Mouse (Mus musculus): ENCODE measurements around the gene Rec114. TPM values are rescaled to one million over a fixed set of nuclear protein-coding genes. Genes with fewer than 3 reads are reported as not detected.

The Rec114 gene
- polyA plus RNA-seq, 1 experiment from 2014 or later: 2.1 TPM

DNA sequence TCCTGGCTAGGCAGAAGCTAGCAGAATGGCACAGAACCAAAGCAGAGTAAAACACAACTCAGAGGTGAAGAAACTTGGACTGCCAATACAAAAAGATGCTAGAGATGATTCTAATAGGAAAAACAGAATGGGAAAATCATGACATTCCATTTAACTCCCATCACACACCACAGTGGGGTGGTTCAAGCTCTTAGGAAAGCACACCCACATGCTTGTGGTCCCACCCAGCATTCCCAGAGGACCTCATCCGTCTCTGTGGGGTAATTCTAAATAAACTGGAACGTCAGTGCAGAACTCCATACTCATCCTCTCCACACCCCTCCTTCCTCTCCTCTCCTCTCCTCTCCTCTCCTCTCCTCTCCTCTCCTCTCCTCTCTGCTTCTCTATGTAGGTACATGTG lies 62.4 kb downstream of the Rec114 start:
- no peaks in the 10 kb centered on the region for H3K9me3 ChIP-seq (ENCODE audit: control insufficient read depth, low read length)
- no peak overlapping the region for H3K9ac ChIP-seq (replicated peaks; ENCODE audit: low read depth, low read length)
- no peak overlapping the region for H3K4me2 ChIP-seq (ENCODE audit: low read depth, low read length)
- no peaks in the 10 kb centered on the region for H3K27me3 ChIP-seq (ENCODE audit: control insufficient read depth, insufficient read depth, low read length)
- whole genome bisulfite sequencing: 60% methylated on average over 2 of the region's 2 CpGs
- ATAC-seq (ENCODE audit: low read depth): no peak
- no peak overlapping the region for H3K27ac ChIP-seq (ENCODE audit: low read depth, low read length)
- H3K36me3 ChIP-seq (ENCODE audit: control insufficient read depth, insufficient read depth, low read length): no peaks in the 10 kb centered on the region
- no peaks in the 10 kb centered on the region for H3K4me1 ChIP-seq (ENCODE audit: control insufficient read depth, insufficient read depth, low read length)
- H3K4me3 ChIP-seq (ENCODE audit: low read depth, low read length): no peak overlapping the region

DNA sequence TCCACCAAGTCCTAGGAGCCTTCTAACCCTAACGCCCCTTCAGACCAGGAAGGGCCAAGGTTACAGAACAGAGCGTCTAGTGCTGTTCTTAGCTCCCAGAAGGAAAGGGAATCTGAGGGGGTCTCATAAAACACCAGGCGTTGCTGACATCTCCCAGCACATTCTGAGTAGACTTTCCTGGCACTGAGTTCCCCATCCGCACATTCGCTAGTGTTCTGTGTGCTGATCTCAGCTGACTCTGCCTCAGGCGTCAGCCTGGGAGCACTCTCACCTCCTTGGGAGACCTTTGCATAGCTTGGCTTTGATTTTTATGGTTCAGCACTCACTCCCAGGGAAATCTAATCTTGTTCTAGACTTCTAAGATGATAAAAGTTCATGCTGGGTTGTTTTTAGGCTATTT lies 68.4 kb downstream of the Rec114 start:
- H3K27me3 ChIP-seq (ENCODE audit: control insufficient read depth, insufficient read depth, low read length): no peaks in the 10 kb centered on the region
- ATAC-seq (ENCODE audit: low read depth): no peak
- no peak overlapping the region for H3K4me2 ChIP-seq (ENCODE audit: low read depth, low read length)
- WGBS: 60% methylated on average over 6 of the region's 6 CpGs
- no peak overlapping the region for H3K9ac ChIP-seq (replicated peaks; ENCODE audit: low read depth, low read length)
- H3K4me3 ChIP-seq (ENCODE audit: low read depth, low read length): no peak overlapping the region
- H3K36me3 ChIP-seq (ENCODE audit: control insufficient read depth, insufficient read depth, low read length): no peaks in the 10 kb centered on the region
- no peak overlapping the region for H3K27ac ChIP-seq (ENCODE audit: low read depth, low read length)
- H3K9me3 ChIP-seq (ENCODE audit: control insufficient read depth, low read length): no peaks in the 10 kb centered on the region
- H3K4me1 ChIP-seq (ENCODE audit: control insufficient read depth, insufficient read depth, low read length): 0 out of 2 replicates have a peak, but pooled peaks cover 2% of the 10 kb centered on the region

DNA sequence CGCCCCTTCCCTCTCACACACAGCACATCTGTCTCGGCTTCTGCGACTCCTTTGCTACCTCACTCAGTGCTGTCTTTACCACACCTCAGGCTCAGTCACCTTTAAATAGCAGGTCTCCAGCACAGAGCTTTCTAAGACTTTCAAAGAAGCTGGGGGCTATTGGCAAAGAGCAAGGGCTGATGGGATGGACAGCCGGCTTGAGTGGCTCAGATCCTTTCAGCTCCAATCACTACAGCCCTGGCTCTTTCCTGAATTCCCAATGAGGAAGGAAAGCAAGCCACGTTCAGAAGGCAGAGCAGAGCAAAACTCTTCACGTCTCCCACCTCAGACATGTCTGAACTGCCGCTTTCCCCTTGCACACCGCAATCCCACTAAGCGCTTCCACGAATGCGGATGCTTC lies 69.0 kb downstream of the Rec114 start:
- Histone ChIP-seq H3K4me3 (ENCODE audit: low read depth, low read length) (no peak overlapping the region), H3K9ac (replicated peaks; ENCODE audit: low read depth, low read length) (no peak overlapping the region), H3K9me3 (ENCODE audit: control insufficient read depth, low read length) (no peaks in the 10 kb centered on the region), H3K27me3 (ENCODE audit: control insufficient read depth, insufficient read depth, low read length) (no peaks in the 10 kb centered on the region), H3K36me3 (ENCODE audit: control insufficient read depth, insufficient read depth, low read length) (no peaks in the 10 kb centered on the region), H3K27ac (ENCODE audit: low read depth, low read length) (no peak overlapping the region), H3K4me2 (ENCODE audit: low read depth, low read length) (no peak overlapping the region), H3K4me1 (ENCODE audit: control insufficient read depth, insufficient read depth, low read length) (0 out of 2 replicates have a peak, but pooled peaks cover 2% of the 10 kb centered on the region)
- WGBS: 74% methylated on average over 11 of the region's 11 CpGs
- ATAC-seq (ENCODE audit: low read depth): no peak

DNA sequence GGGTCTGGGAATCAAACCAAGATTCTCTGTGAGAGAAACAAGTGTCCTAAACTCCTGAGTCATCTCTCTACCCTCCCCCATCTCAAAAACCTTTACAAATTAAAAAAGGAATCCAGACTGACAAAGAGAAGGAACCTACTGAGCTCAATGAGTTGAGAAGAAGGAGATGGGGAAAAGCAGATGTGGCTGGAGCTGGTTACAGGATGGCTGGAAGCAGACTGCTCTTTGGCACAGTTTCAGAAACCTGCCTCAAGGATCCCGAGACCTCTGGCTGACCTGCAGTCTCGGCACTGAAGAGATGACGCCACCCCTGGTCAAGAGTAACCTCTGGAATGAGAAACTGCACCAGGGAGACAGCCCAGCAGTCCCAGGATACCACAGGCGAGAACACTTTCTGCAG lies 71.3 kb downstream of the Rec114 start:
- Histone ChIP-seq H3K9ac (replicated peaks; ENCODE audit: low read depth, low read length) (no peak overlapping the region), H3K4me3 (ENCODE audit: low read depth, low read length) (no peak overlapping the region), H3K27ac (ENCODE audit: low read depth, low read length) (no peak overlapping the region), H3K36me3 (ENCODE audit: control insufficient read depth, insufficient read depth, low read length) (no peaks in the 10 kb centered on the region), H3K4me2 (ENCODE audit: low read depth, low read length) (no peak overlapping the region), H3K9me3 (ENCODE audit: control insufficient read depth, low read length) (no peaks in the 10 kb centered on the region), H3K4me1 (ENCODE audit: control insufficient read depth, insufficient read depth, low read length) (0 out of 2 replicates have a peak, but pooled peaks cover 2% of the 10 kb centered on the region), H3K27me3 (ENCODE audit: control insufficient read depth, insufficient read depth, low read length) (no peaks in the 10 kb centered on the region)
- no peak for ATAC-seq (ENCODE audit: low read depth)
- 42% methylated on average over 4 of the region's 4 CpGs for WGBS

DNA sequence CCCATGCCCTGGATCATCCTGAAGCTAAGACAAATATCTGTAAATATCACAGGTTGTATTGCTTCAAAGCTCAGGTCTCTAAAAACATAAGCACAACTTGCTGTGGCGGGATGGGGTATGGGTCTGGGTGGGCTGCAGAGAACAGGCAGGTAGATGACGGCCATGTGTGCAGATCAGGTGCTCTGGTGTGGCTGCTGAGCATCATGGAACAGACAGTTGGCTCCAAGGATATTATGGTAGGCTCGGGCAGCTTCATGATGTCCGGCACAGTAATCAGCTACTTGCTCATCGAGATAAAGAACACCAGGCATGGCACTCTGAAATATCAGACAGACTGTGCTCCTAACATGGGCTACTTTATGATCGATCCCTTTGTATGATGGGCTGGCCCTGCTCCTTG lies 73.9 kb downstream of the Rec114 start:
- 0 out of 2 replicates have a peak, but pooled peaks cover 7% of the 10 kb centered on the region for H3K36me3 ChIP-seq (ENCODE audit: control insufficient read depth, insufficient read depth, low read length)
- ATAC-seq (ENCODE audit: low read depth): no peak
- H3K9me3 ChIP-seq (ENCODE audit: control insufficient read depth, low read length): no peaks in the 10 kb centered on the region
- H3K27me3 ChIP-seq (ENCODE audit: control insufficient read depth, insufficient read depth, low read length): no peaks in the 10 kb centered on the region
- H3K27ac ChIP-seq (ENCODE audit: low read depth, low read length): no peak overlapping the region
- H3K4me1 ChIP-seq (ENCODE audit: control insufficient read depth, insufficient read depth, low read length): 0 out of 2 replicates have a peak, but pooled peaks cover 2% of the 10 kb centered on the region
- 95% methylated on average over 6 of the region's 6 CpGs for WGBS
- H3K4me2 ChIP-seq (ENCODE audit: low read depth, low read length): no peak overlapping the region
- no peak overlapping the region for H3K9ac ChIP-seq (replicated peaks; ENCODE audit: low read depth, low read length)
- H3K4me3 ChIP-seq (ENCODE audit: low read depth, low read length): no peak overlapping the region

DNA sequence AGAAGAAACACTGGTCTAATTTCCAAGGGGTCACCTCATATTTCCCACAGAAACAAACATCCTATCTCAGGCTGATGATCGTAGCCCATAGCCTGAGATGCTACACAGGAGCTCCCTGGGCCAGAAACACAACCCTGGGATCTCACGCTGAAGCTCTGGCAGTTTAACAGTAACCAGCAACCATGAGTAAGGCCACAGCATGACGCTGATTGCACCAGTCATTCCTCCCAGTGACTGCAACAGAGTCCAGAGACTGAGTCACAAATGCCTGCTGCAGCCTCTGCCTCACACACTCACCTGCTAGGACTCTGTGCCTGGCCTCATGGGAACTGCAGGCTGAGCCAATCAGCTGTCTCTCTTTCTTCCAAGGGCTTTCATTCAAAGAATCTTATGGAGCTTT lies 74.7 kb downstream of the Rec114 start:
- H3K27ac ChIP-seq (ENCODE audit: low read depth, low read length): no peak overlapping the region
- H3K4me2 ChIP-seq (ENCODE audit: low read depth, low read length): no peak overlapping the region
- no peak for ATAC-seq (ENCODE audit: low read depth)
- no peak overlapping the region for H3K4me3 ChIP-seq (ENCODE audit: low read depth, low read length)
- H3K27me3 ChIP-seq (ENCODE audit: control insufficient read depth, insufficient read depth, low read length): no peaks in the 10 kb centered on the region
- no peak overlapping the region for H3K9ac ChIP-seq (replicated peaks; ENCODE audit: low read depth, low read length)
- H3K36me3 ChIP-seq (ENCODE audit: control insufficient read depth, insufficient read depth, low read length): 0 out of 2 replicates have a peak, but pooled peaks cover 7% of the 10 kb centered on the region
- WGBS: 56% methylated on average over 3 of the region's 3 CpGs
- no peaks in the 10 kb centered on the region for H3K9me3 ChIP-seq (ENCODE audit: control insufficient read depth, low read length)
- 0 out of 2 replicates have a peak, but pooled peaks cover 2% of the 10 kb centered on the region for H3K4me1 ChIP-seq (ENCODE audit: control insufficient read depth, insufficient read depth, low read length)

DNA sequence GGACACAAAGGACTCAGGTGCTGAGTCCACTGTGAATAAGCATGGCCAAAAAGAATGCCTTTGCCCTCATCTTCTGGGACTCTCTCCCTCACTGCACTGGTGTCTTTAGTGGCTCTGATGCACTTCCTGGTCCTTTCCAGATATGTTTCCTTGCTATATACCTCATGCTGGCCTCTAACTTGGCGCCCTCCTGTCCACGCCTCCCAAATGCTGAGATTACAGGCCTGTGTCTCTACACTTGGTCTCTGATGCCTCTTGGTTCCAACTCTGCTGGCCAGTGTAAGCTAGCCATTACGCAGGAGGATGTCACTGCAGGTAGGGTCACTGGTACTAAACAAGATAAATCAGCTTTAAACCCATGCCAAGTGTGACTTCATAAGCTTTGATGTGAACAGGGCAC lies 75.6 kb downstream of the Rec114 start:
- Histone ChIP-seq H3K4me3 (ENCODE audit: low read depth, low read length) (no peak overlapping the region), H3K4me1 (ENCODE audit: control insufficient read depth, insufficient read depth, low read length) (0 out of 2 replicates have a peak, but pooled peaks cover 2% of the 10 kb centered on the region), H3K4me2 (ENCODE audit: low read depth, low read length) (no peak overlapping the region), H3K9ac (replicated peaks; ENCODE audit: low read depth, low read length) (no peak overlapping the region), H3K9me3 (ENCODE audit: control insufficient read depth, low read length) (no peaks in the 10 kb centered on the region), H3K27me3 (ENCODE audit: control insufficient read depth, insufficient read depth, low read length) (no peaks in the 10 kb centered on the region), H3K36me3 (ENCODE audit: control insufficient read depth, insufficient read depth, low read length) (0 out of 2 replicates have a peak, but pooled peaks cover 7% of the 10 kb centered on the region), H3K27ac (ENCODE audit: low read depth, low read length) (no peak overlapping the region)
- no peak for ATAC-seq (ENCODE audit: low read depth)
- 97% methylated on average over 3 of the region's 3 CpGs for WGBS

DNA sequence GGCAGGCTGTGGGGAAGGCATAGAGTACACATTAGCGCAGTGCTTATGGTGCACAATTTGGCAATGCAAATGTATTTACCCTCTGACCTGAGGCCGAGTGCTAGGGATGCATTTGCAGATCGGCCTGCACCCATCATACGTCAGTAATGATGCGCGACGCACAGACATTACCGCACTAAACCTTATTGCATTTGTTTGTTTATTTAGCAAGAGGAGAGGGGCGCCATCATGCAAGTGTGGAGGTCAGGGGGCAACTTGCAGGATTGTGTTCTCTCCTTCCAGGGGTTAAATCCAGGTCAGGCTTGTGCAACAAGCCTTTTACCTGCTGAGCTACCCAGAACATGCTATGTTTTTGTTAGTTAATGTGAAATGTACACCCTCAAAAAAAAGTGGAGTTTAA lies 76.5 kb downstream of the Rec114 start:
- 64% methylated on average over 9 of the region's 9 CpGs for WGBS
- no peaks in the 10 kb centered on the region for H3K9me3 ChIP-seq (ENCODE audit: control insufficient read depth, low read length)

DNA sequence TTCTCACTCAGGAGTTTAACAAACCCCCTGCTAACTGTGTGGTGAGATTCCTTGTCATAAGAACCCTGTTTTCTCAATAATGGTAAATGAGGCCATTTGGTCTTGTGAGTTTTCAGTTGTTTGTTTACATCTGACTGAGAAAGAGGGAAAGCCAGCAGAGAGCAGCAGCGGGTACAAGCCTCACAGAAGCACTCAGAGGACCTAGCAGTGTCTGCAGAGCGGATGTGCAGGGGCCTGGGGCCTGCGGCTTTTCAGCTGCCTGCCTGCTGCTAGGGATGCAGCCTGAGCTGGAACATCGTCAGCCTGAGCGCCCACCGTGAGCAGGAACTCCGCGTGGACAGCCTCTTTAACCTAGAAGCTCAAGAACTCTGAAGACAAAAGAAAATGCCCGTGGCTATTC lies 77.6 kb downstream of the Rec114 start:
- H3K36me3 ChIP-seq (ENCODE audit: control insufficient read depth, insufficient read depth, low read length): peaks cover 10% of the 10 kb centered on the region; the same call in 1 of the 2 replicates
- no peak overlapping the region for H3K4me2 ChIP-seq (ENCODE audit: low read depth, low read length)
- H3K4me3 ChIP-seq (ENCODE audit: low read depth, low read length): no peak overlapping the region
- no peak overlapping the region for H3K27ac ChIP-seq (ENCODE audit: low read depth, low read length)
- no peak for ATAC-seq (ENCODE audit: low read depth)
- H3K27me3 ChIP-seq (ENCODE audit: control insufficient read depth, insufficient read depth, low read length): no peaks in the 10 kb centered on the region
- WGBS: 60% methylated on average over 9 of the region's 9 CpGs
- H3K9ac ChIP-seq (replicated peaks; ENCODE audit: low read depth, low read length): no peak overlapping the region
- H3K4me1 ChIP-seq (ENCODE audit: control insufficient read depth, insufficient read depth, low read length): no peaks in the 10 kb centered on the region
- no peaks in the 10 kb centered on the region for H3K9me3 ChIP-seq (ENCODE audit: control insufficient read depth, low read length)

More for the DNA sequence above, 76.5 kb downstream of the Rec114 start:
- peaks cover 10% of the 10 kb centered on the region; the same call in 1 of the 2 replicates for H3K36me3 ChIP-seq (ENCODE audit: control insufficient read depth, insufficient read depth, low read length)
- H3K9ac ChIP-seq (replicated peaks; ENCODE audit: low read depth, low read length): no peak overlapping the region
- H3K4me3 ChIP-seq (ENCODE audit: low read depth, low read length): no peak overlapping the region
- no peak overlapping the region for H3K27ac ChIP-seq (ENCODE audit: low read depth, low read length)
- no peak overlapping the region for H3K4me2 ChIP-seq (ENCODE audit: low read depth, low read length)
- H3K4me1 ChIP-seq (ENCODE audit: control insufficient read depth, insufficient read depth, low read length): no peaks in the 10 kb centered on the region
- no peaks in the 10 kb centered on the region for H3K27me3 ChIP-seq (ENCODE audit: control insufficient read depth, insufficient read depth, low read length)
- ATAC-seq (ENCODE audit: low read depth): no peak
